Mouse (Mus musculus): ENCODE measurements at regions not wholly inside any gene's neighbourhood (a gene's known extent, or its start where the extent isn't known, plus 50 kb on each side); places are given as distances from the start of the nearest gene placed in this dataset.

DNA sequence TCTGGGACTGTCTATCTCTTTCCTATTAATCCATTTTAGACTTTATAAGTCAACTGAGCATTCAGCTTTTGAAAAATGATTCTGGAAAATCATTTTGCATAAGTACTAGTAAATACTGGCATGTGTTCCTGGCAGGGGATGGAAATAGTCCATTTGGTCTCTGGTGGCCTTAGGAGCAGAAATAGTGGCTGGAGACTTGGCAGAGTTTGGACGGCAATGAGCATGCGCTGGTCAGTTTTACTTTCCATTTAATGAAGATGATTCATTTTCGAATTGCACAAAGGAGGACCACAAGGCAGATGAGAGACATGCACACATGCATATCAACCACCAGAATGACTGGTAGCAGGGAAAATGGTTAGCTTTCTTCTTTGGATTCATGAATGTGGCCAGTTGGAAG lies 567.2 kb downstream of the Slc4a3 start:
- no peak for TF ChIP-seq CTCF (IDR thresholded peaks at IDR 0.05; ENCODE audit: extremely low read depth, insufficient read depth, insufficient read length, insufficient replicate concordance)
- TF ChIP-seq POLR2A (IDR thresholded peaks at IDR 0.05; ENCODE audit: low read depth, low read length), result no peak

Data from spleen, adult 2 months (tissue).